Mouse (Mus musculus) hindbrain, embryonic 15.5 days (tissue): ENCODE measurements at regions not wholly inside any gene's neighbourhood (a gene's known extent, or its start where the extent isn't known, plus 50 kb on each side); places are given as distances from the start of the nearest gene placed in this dataset.
A peak's percentile ranks its signal among the peaks of the same experiment; 100 is the strongest.

Experiments
- ATAC-seq: fragments of 200-750 bp; cut with Nextera tagmentation; 2 replicates; pipeline ENCODE4 v1.8.0; 2017; ENCODE audit warnings: low read depth, moderate number of reproducible peaks, moderate TSS enrichment; ENCODE audit not compliant: low FRiP score
- H3K27ac ChIP-seq: fragments of 300-500 bp; sonication (generic); replicated peaks from 2 replicates; pipeline ENCODE4 v1.5.1; 2015; ENCODE audit warnings: mild to moderate bottlenecking, inconsistent platforms
- H3K27me3 ChIP-seq: fragments of 300-500 bp; sonication (generic); 2 replicates; pipeline ENCODE4 v1.6.1; 2015; ENCODE audit warnings: control low read depth, inconsistent platforms
- H3K36me3 ChIP-seq: fragments of 300-500 bp; sonication (generic); 2 replicates; pipeline ENCODE4 v1.6.1; 2015; ENCODE audit warnings: control low read depth, inconsistent platforms
- H3K4me1 ChIP-seq: fragments of 300-500 bp; sonication (generic); replicated peaks from 2 replicates; pipeline ENCODE4 v1.6.1; 2015; ENCODE audit warnings: control low read depth, inconsistent platforms
- H3K4me2 ChIP-seq: fragments of 300-500 bp; sonication (generic); 2 replicates; pipeline ENCODE4 v1.6.1; 2015; ENCODE audit warnings: moderate library complexity, mild to moderate bottlenecking, inconsistent platforms
- H3K4me3 ChIP-seq: fragments of 300-500 bp; sonication (generic); 2 replicates; pipeline ENCODE4 v1.5.1; 2015; ENCODE audit warnings: mild to moderate bottlenecking, inconsistent platforms
- H3K9ac ChIP-seq: fragments of 300-500 bp; sonication (generic); 2 replicates; pipeline ENCODE4 v1.6.1; 2015; ENCODE audit warnings: inconsistent platforms
- H3K9me3 ChIP-seq: fragments of 300-500 bp; sonication (generic); 2 replicates; pipeline ENCODE4 v1.6.1; 2016; ENCODE audit warnings: control low read depth, inconsistent platforms
- WGBS: fragments of 180-500 bp; shearing (Covaris S2); methylation state at CpG from one replicate; pipeline ENCODE4 v1.1.7; 2015; 5-methylcytosine and 5-hydroxymethylcytosine counted together

GRCm38 (mm10) chr1:193450201-193450600 lies 80.1 kb upstream of the Camk1g start:
- Histone ChIP-seq H3K36me3 (no peaks in the 10 kb centered on the region), H3K27ac (peak overlapping the region; percentile 61), H3K4me3 (no peak overlapping the region), H3K27me3 (no peaks in the 10 kb centered on the region), H3K4me1 (peaks cover 16% of the 10 kb centered on the region), H3K4me2 (no peak overlapping the region), H3K9ac (no peak overlapping the region), H3K9me3 (no peaks in the 10 kb centered on the region)
- 57% methylated on average over 6 of the region's 6 CpGs for WGBS
- no peak for ATAC-seq

- Histone ChIP-seq H3K9me3 (no peaks in the 10 kb centered on the region), H3K36me3 (no peaks in the 10 kb centered on the region), H3K4me2 (no peak overlapping the region), H3K4me3 (no peak overlapping the region), H3K9ac (no peak overlapping the region), H3K4me1 (peaks cover 16% of the 10 kb centered on the region), H3K27ac (peak overlapping the region; percentile 61), H3K27me3 (no peaks in the 10 kb centered on the region)
- WGBS = 15% methylated on average over 7 of the region's 7 CpGs
- peak; percentile 70 for ATAC-seq
Observed at GRCm38 (mm10) chr1:193449394-193450103, 79.5 kb upstream of the Camk1g start.

DNA sequence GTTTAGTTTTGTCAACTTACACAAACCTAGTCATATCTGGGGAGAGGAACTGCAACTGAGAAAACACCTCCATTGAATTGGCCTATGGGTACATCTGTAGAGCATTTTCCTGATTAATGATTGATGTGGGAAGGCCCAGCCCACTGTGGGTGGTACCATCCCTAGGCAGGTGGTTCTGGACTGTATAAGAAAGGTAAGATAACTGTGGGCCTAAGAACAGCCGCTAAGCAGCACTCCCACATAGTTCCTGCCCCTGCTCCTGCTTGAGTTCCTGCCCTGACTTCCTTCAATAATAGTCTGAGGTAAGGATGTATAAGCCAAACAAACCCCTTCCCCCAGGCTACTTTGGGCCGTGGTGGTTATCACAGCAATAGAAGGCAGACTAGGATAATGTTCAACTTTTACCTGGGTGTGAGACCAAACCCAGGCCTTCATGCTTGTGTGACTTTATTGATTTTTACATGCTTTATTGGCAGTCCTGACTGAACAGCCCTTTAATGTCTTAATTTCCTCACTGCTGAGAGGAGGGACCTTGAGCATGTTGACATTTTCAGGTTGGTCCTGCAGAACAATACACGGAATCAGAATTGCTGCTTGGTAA lies 78.8 kb upstream of the Camk1g start:
- Histone ChIP-seq H3K9ac (no peak overlapping the region), H3K4me3 (no peak overlapping the region), H3K4me1 (peaks cover 16% of the 10 kb centered on the region), H3K27me3 (no peaks in the 10 kb centered on the region), H3K4me2 (no peak overlapping the region), H3K27ac (peak overlapping the region; percentile 56), H3K9me3 (no peaks in the 10 kb centered on the region), H3K36me3 (no peaks in the 10 kb centered on the region)
- 71% methylated on average over 3 of the region's 3 CpGs for WGBS
- 0 out of 2 replicates have a peak, but pooled peaks have one; percentile 24 for ATAC-seq

DNA sequence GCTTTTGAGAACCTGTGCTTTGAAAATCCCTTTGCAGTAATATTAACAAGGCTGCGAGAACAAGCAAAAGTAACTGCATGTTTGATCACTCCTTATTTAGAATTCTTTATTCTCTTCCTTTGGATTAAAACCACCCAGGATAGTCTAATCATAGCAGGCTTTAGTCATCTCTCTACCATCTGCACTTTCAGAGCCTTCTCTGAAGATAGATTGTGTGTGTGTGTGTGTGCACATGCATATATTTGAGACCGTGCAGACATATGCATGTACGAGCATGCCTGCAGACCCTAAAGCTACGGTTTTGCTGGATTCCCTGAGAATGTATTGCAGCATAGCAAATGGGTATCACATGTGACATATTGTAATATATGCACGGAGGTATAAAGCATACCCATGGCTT lies 77.5 kb upstream of the Camk1g start:
- Histone ChIP-seq H3K4me2 (no peak overlapping the region), H3K9ac (no peak overlapping the region), H3K9me3 (no peaks in the 10 kb centered on the region), H3K27me3 (no peaks in the 10 kb centered on the region), H3K4me3 (no peak overlapping the region), H3K4me1 (peaks cover 16% of the 10 kb centered on the region), H3K36me3 (no peaks in the 10 kb centered on the region), H3K27ac (no peak overlapping the region)
- no peak for ATAC-seq
- 86% methylated on average over 5 of the region's 5 CpGs for WGBS

DNA sequence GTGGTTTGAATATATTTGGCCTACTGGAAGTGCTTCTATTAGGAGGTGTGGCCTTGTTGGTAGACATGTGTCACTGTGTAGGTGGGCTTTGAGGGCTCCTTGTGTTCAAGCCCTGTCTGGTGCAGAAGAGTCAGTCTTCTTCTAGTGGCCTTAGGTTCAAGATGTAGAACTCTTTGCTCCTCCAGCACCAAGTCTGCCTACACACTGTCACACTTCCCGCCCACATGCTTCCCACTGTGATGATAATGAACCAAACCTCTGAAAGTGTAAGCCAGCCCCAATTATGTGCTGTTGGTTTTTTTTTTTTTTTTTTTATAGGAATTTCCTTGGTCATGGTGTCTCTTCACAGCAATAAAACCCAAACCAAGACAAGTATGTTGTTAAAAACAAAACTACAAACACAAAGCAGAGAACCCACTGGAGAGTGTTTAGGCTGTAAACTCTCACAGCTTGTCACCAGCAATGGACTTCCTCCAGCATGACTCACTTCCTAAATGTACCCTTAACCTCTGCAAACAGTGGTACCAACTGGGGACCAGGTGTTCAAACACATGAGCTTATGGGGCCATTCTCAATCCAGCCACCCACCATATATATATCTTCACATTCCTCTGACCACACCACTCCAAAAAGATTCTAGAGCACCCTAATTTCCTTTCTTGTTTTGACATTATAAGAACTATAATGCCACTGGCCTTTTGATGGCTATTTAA lies 74.0 kb upstream of the Camk1g start:
- no peaks in the 10 kb centered on the region for H3K36me3 ChIP-seq
- H3K4me3 ChIP-seq = no peak overlapping the region
- no peak overlapping the region for H3K4me2 ChIP-seq
- no peak overlapping the region for H3K27ac ChIP-seq
- 96% methylated on average over 1 of the region's 1 CpGs for WGBS
- H3K27me3 ChIP-seq = no peaks in the 10 kb centered on the region
- H3K4me1 ChIP-seq = 0 out of 2 replicates have a peak, but pooled peaks cover under 1% of the 10 kb centered on the region
- no peaks in the 10 kb centered on the region for H3K9me3 ChIP-seq
- no peak overlapping the region for H3K9ac ChIP-seq
- ATAC-seq = no peak

- ATAC-seq = no peak
- H3K27me3 ChIP-seq = no peaks in the 10 kb centered on the region
- no peaks in the 10 kb centered on the region for H3K36me3 ChIP-seq
- H3K9me3 ChIP-seq = no peaks in the 10 kb centered on the region
- no peak overlapping the region for H3K27ac ChIP-seq
- no peaks in the 10 kb centered on the region for H3K4me1 ChIP-seq
- 0% methylated on average over 1 of the region's 1 CpGs for WGBS
- no peak overlapping the region for H3K9ac ChIP-seq
- no peak overlapping the region for H3K4me2 ChIP-seq
- H3K4me3 ChIP-seq = no peak overlapping the region
Observed at GRCm38 (mm10) chr1:193440512-193440911, 70.4 kb upstream of the Camk1g start.

DNA sequence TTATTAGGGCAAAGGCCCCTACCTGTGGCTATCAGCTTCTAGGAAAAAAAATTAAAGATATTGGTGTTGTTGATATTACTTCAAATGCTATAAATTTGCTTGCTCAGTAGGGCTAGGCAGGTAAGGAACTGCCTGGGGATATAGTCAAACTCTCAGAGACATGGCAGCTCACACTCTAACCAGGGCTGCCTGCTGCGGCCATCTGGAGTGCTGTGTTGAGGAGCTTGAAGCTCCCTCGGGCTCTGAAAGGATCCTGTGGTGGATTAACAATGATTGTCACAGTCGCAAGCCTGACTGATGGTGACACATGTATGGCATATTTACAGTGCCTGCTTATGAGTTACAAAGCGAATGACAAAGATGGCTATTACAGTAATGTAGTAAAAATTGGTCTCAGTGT lies 64.2 kb upstream of the Camk1g start:
- H3K27ac ChIP-seq = 0 out of 2 replicates have a peak overlapping the region, but pooled peaks have one; percentile 47
- ATAC-seq = no peak
- WGBS = 40% methylated on average over 4 of the region's 4 CpGs

DNA sequence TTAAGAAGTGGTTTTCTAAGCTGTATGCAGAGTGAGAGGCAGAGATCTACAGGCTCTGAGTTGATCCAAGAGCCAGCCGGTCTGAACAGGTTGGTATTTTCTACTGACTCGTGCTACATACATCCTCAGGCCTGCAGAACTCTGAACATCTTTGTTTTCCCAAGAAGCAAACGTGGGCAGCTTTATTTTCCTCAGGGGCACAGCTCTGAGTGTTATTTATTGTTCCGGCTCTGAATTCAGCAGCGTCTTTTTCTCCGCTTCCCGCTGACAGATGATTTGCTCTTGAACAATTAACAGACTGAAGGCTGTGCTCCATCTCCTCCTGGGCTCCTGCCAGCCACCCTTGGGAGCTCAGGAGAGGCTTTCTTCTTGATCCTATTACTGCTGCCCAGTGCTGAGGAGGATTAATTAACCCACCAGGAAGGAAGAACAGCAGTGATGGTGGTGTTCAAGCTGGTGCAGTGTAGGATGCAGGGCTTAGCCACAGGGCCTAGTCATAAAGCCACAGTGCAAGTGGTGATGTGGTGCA lies 63.5 kb upstream of the Camk1g start:
- no peaks in the 10 kb centered on the region for H3K9me3 ChIP-seq
- 7% methylated on average over 7 of the region's 7 CpGs for WGBS
- H3K4me1 ChIP-seq = peaks cover 21% of the 10 kb centered on the region
- H3K27ac ChIP-seq = peak overlapping the region; percentile 47
- peak; percentile 77 for ATAC-seq
- H3K36me3 ChIP-seq = no peaks in the 10 kb centered on the region
- no peak overlapping the region for H3K9ac ChIP-seq
- H3K27me3 ChIP-seq = no peaks in the 10 kb centered on the region
- no peak overlapping the region for H3K4me3 ChIP-seq
- no peak overlapping the region for H3K4me2 ChIP-seq

More for the DNA sequence above, 64.2 kb upstream of the Camk1g start:
- Histone ChIP-seq H3K4me2 (no peak overlapping the region), H3K9me3 (no peaks in the 10 kb centered on the region), H3K9ac (no peak overlapping the region), H3K4me3 (no peak overlapping the region), H3K27me3 (no peaks in the 10 kb centered on the region), H3K4me1 (peaks cover 21% of the 10 kb centered on the region), H3K36me3 (no peaks in the 10 kb centered on the region)

DNA sequence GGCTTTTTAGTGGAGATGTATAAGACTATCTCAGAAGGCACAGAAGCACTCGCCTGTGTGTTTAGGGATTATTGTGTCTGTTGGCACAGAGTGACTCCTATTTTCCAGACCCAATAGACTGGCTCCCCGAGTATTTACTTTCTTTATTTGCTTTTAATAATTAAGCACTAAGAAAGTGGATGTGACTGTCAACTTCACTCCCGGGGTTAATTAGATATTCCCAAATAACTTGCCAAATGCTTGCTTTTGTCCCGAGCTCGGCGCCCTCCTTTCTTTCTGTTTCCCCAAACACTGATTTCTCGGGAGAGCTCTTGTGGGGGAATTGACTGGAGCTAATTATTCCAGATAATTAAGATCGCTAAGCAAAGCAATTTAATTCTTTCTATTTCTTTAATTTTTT lies 60.1 kb upstream of the Camk1g start:
- Histone ChIP-seq H3K4me3 (no peak overlapping the region), H3K27ac (no peak overlapping the region), H3K36me3 (no peaks in the 10 kb centered on the region), H3K4me1 (peaks cover 21% of the 10 kb centered on the region), H3K9ac (no peak overlapping the region), H3K27me3 (no peaks in the 10 kb centered on the region), H3K4me2 (no peak overlapping the region), H3K9me3 (no peaks in the 10 kb centered on the region)
- 28% methylated on average over 8 of the region's 8 CpGs for WGBS
- peak; percentile 47; the same call in 1 of the 2 replicates for ATAC-seq

- no peaks in the 10 kb centered on the region for H3K36me3 ChIP-seq
- H3K27ac ChIP-seq = peak overlapping the region; percentile 35
- H3K4me2 ChIP-seq = no peak overlapping the region; the same call in 1 of the 2 replicates
- H3K9ac ChIP-seq = no peak overlapping the region
- no peaks in the 10 kb centered on the region for H3K27me3 ChIP-seq
- H3K4me1 ChIP-seq = peaks cover 23% of the 10 kb centered on the region
- WGBS = 23% methylated on average over 8 of the region's 8 CpGs
- H3K4me3 ChIP-seq = no peak overlapping the region
- ATAC-seq = no peak; the same call in 1 of the 2 replicates
- no peaks in the 10 kb centered on the region for H3K9me3 ChIP-seq
Observed at GRCm38 (mm10) chr1:193423653-193424075, 53.6 kb upstream of the Camk1g start.

DNA sequence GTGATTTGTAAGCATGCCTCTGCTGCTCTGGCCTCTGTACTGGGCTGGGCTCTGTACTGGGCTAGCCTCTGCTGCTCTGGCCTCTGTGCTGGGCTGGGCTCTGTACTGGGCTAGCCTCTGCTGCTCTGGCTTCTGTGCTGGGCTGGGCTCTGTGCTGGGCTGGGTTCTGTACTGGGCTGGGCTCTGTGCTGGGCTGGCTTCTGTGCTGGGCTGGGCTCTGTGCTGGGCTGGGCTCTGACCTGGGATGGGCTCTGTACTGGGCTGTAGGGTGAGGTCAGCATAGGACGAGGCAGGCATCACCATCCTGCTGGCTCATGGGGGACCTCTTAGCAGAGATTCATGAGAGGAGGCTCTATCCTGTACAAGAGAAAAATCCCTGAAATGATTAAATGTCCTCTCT lies 52.8 kb upstream of the Camk1g start:
- Histone ChIP-seq H3K4me2 (no peak overlapping the region), H3K9me3 (no peaks in the 10 kb centered on the region), H3K27ac (no peak overlapping the region), H3K4me3 (no peak overlapping the region), H3K27me3 (no peaks in the 10 kb centered on the region), H3K36me3 (no peaks in the 10 kb centered on the region), H3K9ac (no peak overlapping the region), H3K4me1 (peaks cover 30% of the 10 kb centered on the region)
- 58% methylated on average over 1 of the region's 1 CpGs for WGBS
- peak; percentile 44; the same call in 1 of the 2 replicates for ATAC-seq

- Histone ChIP-seq H3K36me3 (no peaks in the 10 kb centered on the region), H3K4me2 (no peak overlapping the region), H3K9ac (no peak overlapping the region), H3K4me1 (peaks cover 30% of the 10 kb centered on the region), H3K27me3 (no peaks in the 10 kb centered on the region), H3K27ac (no peak overlapping the region), H3K9me3 (no peaks in the 10 kb centered on the region), H3K4me3 (no peak overlapping the region)
- 93% methylated on average over 1 of the region's 1 CpGs for WGBS
- no peak for ATAC-seq
Observed at GRCm38 (mm10) chr1:193421820-193422219, 51.7 kb upstream of the Camk1g start.
